Comparison of ENCODE assay signal across 16 mouse cellular contexts in the genomic region with DNA sequence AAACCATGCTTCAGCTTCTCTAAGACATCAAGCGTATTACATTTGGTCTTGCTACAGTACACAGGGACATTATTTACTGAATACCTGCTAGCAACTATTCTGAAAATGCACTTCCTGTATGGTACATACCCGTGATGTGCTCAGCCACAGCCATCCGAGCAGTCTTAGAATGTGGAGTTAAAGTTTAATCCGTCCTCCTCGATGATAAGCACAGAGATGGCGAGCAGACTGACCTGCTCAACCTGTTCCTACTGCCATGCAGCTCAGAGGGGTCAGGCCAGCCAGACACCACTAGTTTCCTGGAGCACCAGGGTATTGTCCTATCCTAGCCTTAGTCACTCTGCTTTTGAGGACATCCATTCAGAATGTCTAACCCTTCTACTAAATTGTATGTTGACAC. TPM values are rescaled to one million over a fixed set of nuclear protein-coding genes. Genes with fewer than 3 reads are reported as not detected.
DNase-seq lines count a peak whose midpoint lies in the region; ATAC-seq and TF ChIP-seq lines count a peak whose summit lies in the region.
"Had no signal": no experiment of that assay in that cellular context is flagged by ENCODE, and none has a peak within 500 bp of the region (broad histone marks: within the 10 kb centered on the region; RNA-seq: fewer than 3 reads in every experiment).

No protein-coding gene starts in this region.

- H3K4me2 ChIP-seq in lung, embryonic 14.5 days, result no peak overlapping the region
- no peak overlapping the region for H3K4me2 ChIP-seq in intestine, embryonic 16.5 days (ENCODE audit: low read depth, low read length)
- no peak overlapping the region for H3K4me2 ChIP-seq in kidney, embryonic 16.5 days (replicated peaks; ENCODE audit: low read depth, low read length)
- H3K4me2 ChIP-seq in stomach, embryonic 15.5 days, result no peak overlapping the region
- H3K4me2 ChIP-seq: midbrain, embryonic 13.5 days had no signal

- 0 out of 2 replicates have a peak, but pooled peaks cover 4% of the 10 kb centered on the region for H3K4me1 ChIP-seq in lung, embryonic 14.5 days (ENCODE audit: insufficient read depth)
- H3K4me1 ChIP-seq in intestine, embryonic 16.5 days (ENCODE audit: control insufficient read depth, insufficient read depth, low read length), result no peaks in the 10 kb centered on the region; the same call in 1 of the 2 replicates
- H3K4me1 ChIP-seq in kidney, embryonic 16.5 days (ENCODE audit: insufficient read depth, low read length), result 0 out of 2 replicates have a peak, but pooled peaks cover under 1% of the 10 kb centered on the region
- H3K4me1 ChIP-seq in stomach, embryonic 15.5 days, result no peaks in the 10 kb centered on the region
- H3K4me1 ChIP-seq: midbrain, embryonic 13.5 days had no signal

- no peaks in the 10 kb centered on the region for H3K27me3 ChIP-seq in lung, embryonic 14.5 days (ENCODE audit: insufficient read depth, low read length)
- no peaks in the 10 kb centered on the region for H3K27me3 ChIP-seq in intestine, embryonic 16.5 days (replicated peaks; ENCODE audit: control insufficient read depth, insufficient read depth, low read length)
- no peaks in the 10 kb centered on the region for H3K27me3 ChIP-seq in kidney, embryonic 16.5 days (ENCODE audit: insufficient read depth, low read length)
- H3K27me3 ChIP-seq in stomach, embryonic 15.5 days (replicated peaks), result no peaks in the 10 kb centered on the region
- H3K27me3 ChIP-seq: midbrain, embryonic 13.5 days had no signal

- DNase-seq in lung, embryonic 14.5 days, result peak; percentile 58
- no peak for DNase-seq in lung, postnatal 10 days
- DNase-seq in layer of hippocampus, adult 8-10 months (ENCODE audit: low spot score in 2 of 2), result no peak
- DNase-seq in heart, adult 18-20 months, result no peak
- no peak for DNase-seq in thymus, postnatal 36 days
- DNase-seq: cerebellum, postnatal 10 days; gastrocnemius, postnatal 10 days; heart, postnatal 10 days; layer of hippocampus, adult 9-11 months; thymus, adult 18-20 months had no signal

- TF ChIP-seq CTCF in lung, embryonic 14.5 days (IDR thresholded peaks at IDR 0.05; ENCODE audit: low read depth), result no peak

- H3K9me3 ChIP-seq in lung, embryonic 14.5 days (ENCODE audit: low read depth, low read length), result no peaks in the 10 kb centered on the region
- H3K9me3 ChIP-seq in intestine, embryonic 16.5 days (ENCODE audit: control insufficient read depth, low read length), result no peaks in the 10 kb centered on the region
- H3K9me3 ChIP-seq in kidney, embryonic 16.5 days (ENCODE audit: low read length), result no peaks in the 10 kb centered on the region
- no peaks in the 10 kb centered on the region for H3K9me3 ChIP-seq in stomach, embryonic 15.5 days
- H3K9me3 ChIP-seq: midbrain, embryonic 13.5 days had no signal

- no peaks in the 10 kb centered on the region for H3K36me3 ChIP-seq in lung, embryonic 14.5 days (ENCODE audit: insufficient read depth)
- no peaks in the 10 kb centered on the region for H3K36me3 ChIP-seq in intestine, embryonic 16.5 days (ENCODE audit: control insufficient read depth, insufficient read depth, low read length)
- H3K36me3 ChIP-seq in kidney, embryonic 16.5 days (ENCODE audit: insufficient read depth, low read length), result no peaks in the 10 kb centered on the region
- H3K36me3 ChIP-seq in stomach, embryonic 15.5 days, result no peaks in the 10 kb centered on the region
- H3K36me3 ChIP-seq: midbrain, embryonic 13.5 days had no signal

- WGBS in lung, embryonic 14.5 days, result 61% methylated on average over 6 of the region's 6 CpGs
- 59% methylated on average over 6 of the region's 6 CpGs for WGBS in intestine, embryonic 16.5 days
- 63% methylated on average over 6 of the region's 6 CpGs for WGBS in kidney, embryonic 16.5 days
- WGBS in stomach, embryonic 15.5 days, result 55% methylated on average over 6 of the region's 6 CpGs

- no peak overlapping the region for H3K27ac ChIP-seq in lung, embryonic 14.5 days (ENCODE audit: low read depth)
- H3K27ac ChIP-seq in intestine, embryonic 16.5 days (ENCODE audit: low read length), result no peak overlapping the region; the same call in 1 of the 2 replicates
- H3K27ac ChIP-seq in kidney, embryonic 16.5 days (ENCODE audit: low read length), result no peak overlapping the region
- peak overlapping the region; percentile 44; the same call in 1 of the 2 replicates for H3K27ac ChIP-seq in stomach, embryonic 15.5 days
- H3K27ac ChIP-seq: macrophage; midbrain, embryonic 13.5 days had no signal

- no peak overlapping the region for H3K9ac ChIP-seq in lung, embryonic 14.5 days
- no peak overlapping the region for H3K9ac ChIP-seq in intestine, embryonic 16.5 days (ENCODE audit: low read depth, low read length)
- no peak overlapping the region for H3K9ac ChIP-seq in kidney, embryonic 16.5 days (replicated peaks; ENCODE audit: low read length)
- no peak overlapping the region for H3K9ac ChIP-seq in stomach, embryonic 15.5 days
- H3K9ac ChIP-seq: midbrain, embryonic 13.5 days had no signal

- ATAC-seq in lung, embryonic 14.5 days (ENCODE audit: insufficient read depth), result peak; percentile 81
- peak; percentile 100 for ATAC-seq in intestine, embryonic 16.5 days
- ATAC-seq in kidney, embryonic 16.5 days (ENCODE audit: low FRiP score, low TSS enrichment), result peak; percentile 96
- peak; percentile 97 for ATAC-seq in stomach, embryonic 15.5 days (ENCODE audit: insufficient read depth, low FRiP score, low read depth)
- ATAC-seq: hindbrain, embryonic 16.5 days; midbrain, embryonic 13.5 days had no signal

- no peak overlapping the region for H3K4me3 ChIP-seq in lung, embryonic 14.5 days (ENCODE audit: low read depth, low read length)
- H3K4me3 ChIP-seq in intestine, embryonic 16.5 days (ENCODE audit: low read length), result no peak overlapping the region
- H3K4me3 ChIP-seq in kidney, embryonic 16.5 days (ENCODE audit: low read length), result no peak overlapping the region
- no peak overlapping the region for H3K4me3 ChIP-seq in stomach, embryonic 15.5 days (replicated peaks)
- H3K4me3 ChIP-seq: midbrain, embryonic 13.5 days had no signal

RNA-seq across cellular contexts. Expression of gene Frem2, which starts 30.6 kb away (rescaled TPM):
- 20.4 and 21.5 TPM in 2 replicates for polyA plus RNA-seq in lung, embryonic 14.5 days (2014; fragmentation: Nextera tagmentation; extraction: Ambion mirVana)
- 5.3 and 5.7 TPM in 2 replicates for polyA plus RNA-seq in intestine, embryonic 16.5 days (2015; fragmentation: Nextera tagmentation; extraction: Ambion mirVana)
- polyA plus RNA-seq in kidney, embryonic 16.5 days (2015; fragmentation: Nextera tagmentation; extraction: Ambion mirVana), result 15.1 and 15.6 TPM in 2 replicates
- polyA plus RNA-seq in stomach, embryonic 15.5 days (2015; fragmentation: Nextera tagmentation; extraction: Ambion mirVana), result 11.6 and 12.0 TPM in 2 replicates
- 1 to 10 TPM; 2.4 to 2.9 (median 2.8) TPM for total RNA-seq in layer of hippocampus, adult 8-10 months (2022)
- 1 to 10 TPM; 1.5 to 1.6 TPM for total RNA-seq in heart, adult 18-20 months (2021)
- polyA plus RNA-seq: macrophage had no signal
